Mouse (Mus musculus) ES-Bruce4 (cell line): ENCODE measurements at regions not wholly inside any gene's neighbourhood (a gene's known extent, or its start where the extent isn't known, plus 50 kb on each side); places are given as distances from the start of the nearest gene placed in this dataset.

Experiments used
- CTCF ChIP-seq: IDR thresholded peaks from one replicate; pipeline ENCODE4 v1.8.1; 2011; ENCODE audit warnings: low read depth, low read length
- EP300 ChIP-seq: IDR thresholded peaks from 2 replicates; pipeline ENCODE4 v1.6.1; 2011; ENCODE audit warnings: low read depth, low read length; ENCODE audit not compliant: insufficient read depth
- POLR2A ChIP-seq: IDR thresholded peaks from one replicate; pipeline ENCODE4 v1.8.1; 2011; ENCODE audit warnings: low read length; ENCODE audit not compliant: insufficient read depth

DNA sequence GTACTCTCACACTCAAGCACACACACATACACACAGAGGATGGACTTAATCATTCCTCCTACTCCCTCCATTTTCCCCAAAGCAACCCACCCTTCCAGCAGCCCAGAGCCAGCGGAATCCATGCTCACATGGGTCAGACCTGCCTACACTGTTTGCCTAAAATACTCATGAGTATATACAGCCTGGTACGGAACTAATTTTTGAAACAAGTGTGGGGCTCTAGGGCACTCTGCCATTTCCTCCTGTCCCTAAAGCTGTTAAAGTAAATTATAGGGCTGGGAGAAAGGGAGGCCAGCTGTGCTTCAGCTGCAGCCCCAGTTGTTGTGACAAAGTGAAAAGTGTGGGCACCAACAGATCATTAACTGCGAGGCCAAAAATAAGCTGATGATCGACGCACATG lies 397.5 kb downstream of the Fgf9 start:
- TF ChIP-seq CTCF, result no peak
- TF ChIP-seq POLR2A, result no peak
- TF ChIP-seq EP300, result no peak
